Mouse (Mus musculus) heart, adult 2 months (tissue): ENCODE results near the gene Fhit.

Experiments used
- CTCF ChIP-seq: fragments of 200-600 bp; IDR thresholded peaks from 2 replicates; pipeline ENCODE4 v1.8.1; 2022; ENCODE audit warnings: antibody characterized with exemption, mild to moderate bottlenecking, moderate library complexity
- POLR2A ChIP-seq: fragments of 200-500 bp; IDR thresholded peaks from 2 replicates; pipeline ENCODE4 v1.6.1; 2011; ENCODE audit warnings: mild to moderate bottlenecking, low read depth, low read length, control low read depth; ENCODE audit not compliant: insufficient read depth

DNA sequence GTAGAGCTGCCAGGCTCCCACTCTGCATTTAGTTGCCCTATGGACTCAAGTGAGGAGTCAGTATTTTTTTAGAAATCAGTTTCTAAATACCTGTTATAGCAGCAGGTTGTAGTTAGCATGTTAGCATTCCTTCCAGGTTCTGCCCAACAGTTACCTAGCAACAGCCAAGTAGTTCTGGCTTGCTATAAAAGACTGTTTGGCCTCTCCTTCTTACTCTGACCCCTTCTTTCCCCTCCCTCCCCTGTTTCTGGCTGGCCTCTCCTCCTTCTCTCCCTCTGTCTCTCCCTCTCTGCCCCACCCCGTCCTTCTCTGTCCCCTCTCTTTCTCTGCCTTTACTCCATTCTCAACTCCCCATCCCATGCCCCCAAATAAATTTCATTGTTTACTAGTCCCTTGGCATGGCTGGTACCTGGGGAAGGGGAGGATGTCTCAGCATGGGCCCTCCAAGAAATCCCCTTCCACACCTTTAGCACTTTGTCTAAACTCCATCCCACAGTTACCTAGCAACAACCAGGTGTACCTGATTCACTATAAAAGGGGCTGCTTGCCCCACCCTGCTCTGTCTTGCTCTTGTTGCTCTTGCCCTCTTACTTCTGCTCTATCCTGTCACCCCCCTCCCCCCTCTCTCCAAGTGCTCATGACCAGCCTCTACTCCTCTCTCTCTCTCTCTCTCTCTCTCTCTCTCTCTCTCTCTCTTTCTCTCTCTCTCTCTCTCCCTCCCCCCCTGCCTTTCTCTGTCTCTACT is 1527.4 kb downstream of the Fhit start:
- TF ChIP-seq POLR2A (no peak), CTCF (no peak)
